Mouse (Mus musculus) mesoderm, embryonic 11.5 days (tissue): ENCODE data around the gene Eya2.
A peak's percentile ranks its signal among the peaks of the same experiment; 100 is the strongest.

Experiments used
- DNase-seq: peaks from one replicate; pipeline ENCODE4 v3.0.0-alpha.2; 2012; ENCODE audit warnings: low read depth, low spot score

Eya2 gene

GRCm38 (mm10) chr2:165593763-165594162 is 1.1 kb upstream of the Eya2 start:
- no peak for DNase-seq

GRCm38 (mm10) chr2:165595676-165596070 is 841 bp downstream of the Eya2 start:
- no peak for DNase-seq

- no peak for DNase-seq
These were observed 1.3 kb downstream of the Eya2 start for GRCm38 (mm10) chr2:165596141-165596540.

- DNase-seq = peak; percentile 59
These were observed 2.7 kb downstream of the Eya2 start for GRCm38 (mm10) chr2:165597536-165597935.

- no peak for DNase-seq
These were observed 3.3 kb downstream of the Eya2 start for GRCm38 (mm10) chr2:165598139-165598538.

- no peak for DNase-seq
These were observed 4.7 kb downstream of the Eya2 start for GRCm38 (mm10) chr2:165599566-165599965.

GRCm38 (mm10) chr2:165600926-165601325 is 6.1 kb downstream of the Eya2 start:
- DNase-seq = no peak

- DNase-seq = no peak
These were observed 6.8 kb downstream of the Eya2 start for GRCm38 (mm10) chr2:165601605-165602004.

GRCm38 (mm10) chr2:165603775-165604174 is 8.9 kb downstream of the Eya2 start:
- DNase-seq = no peak

- DNase-seq = no peak
These were observed 16.9 kb downstream of the Eya2 start for GRCm38 (mm10) chr2:165611551-165612253.

- DNase-seq = no peak
These were observed 19.0 kb downstream of the Eya2 start for GRCm38 (mm10) chr2:165613741-165614339.

- no peak for DNase-seq
These were observed 26.7 kb downstream of the Eya2 start for GRCm38 (mm10) chr2:165621488-165621887.

GRCm38 (mm10) chr2:165622596-165622995 is 27.8 kb downstream of the Eya2 start:
- DNase-seq = no peak

- no peak for DNase-seq
These were observed 32.0 kb downstream of the Eya2 start for GRCm38 (mm10) chr2:165626826-165627225.

- no peak for DNase-seq
These were observed 33.1 kb downstream of the Eya2 start for GRCm38 (mm10) chr2:165627974-165628373.

GRCm38 (mm10) chr2:165629900-165630299 is 35.1 kb downstream of the Eya2 start:
- peak; percentile 58 for DNase-seq

GRCm38 (mm10) chr2:165633011-165633785 is 38.4 kb downstream of the Eya2 start:
- DNase-seq = no peak

GRCm38 (mm10) chr2:165634481-165634880 is 39.6 kb downstream of the Eya2 start:
- no peak for DNase-seq

- DNase-seq = no peak
These were observed 44.4 kb downstream of the Eya2 start for GRCm38 (mm10) chr2:165639075-165639755.

- DNase-seq = peak; percentile 58
These were observed 47.2 kb downstream of the Eya2 start for GRCm38 (mm10) chr2:165641909-165642505.

GRCm38 (mm10) chr2:165643596-165643995 is 48.8 kb downstream of the Eya2 start:
- no peak for DNase-seq

- DNase-seq = no peak
These were observed 49.2 kb downstream of the Eya2 start for GRCm38 (mm10) chr2:165644057-165644456.
